Mouse (Mus musculus): ENCODE data around the gene Noct. TPM values are rescaled to one million over a fixed set of nuclear protein-coding genes. Genes with fewer than 3 reads are reported as not detected.
"Not testable (repeated sequence)": the region's sequence is repeated elsewhere in the genome, so short reads cannot be mapped to it uniquely, and the experiment has no call there.

Noct gene
- 10.7 and 13.7 TPM in 2 replicates for polyA plus RNA-seq (2016; fragmentation: Nextera tagmentation; extraction: Ambion mirVana)

GRCm38 (mm10) chr3:51224363-51225225 lies at the start of gene Noct:
Noct (plus strand) TSS chr3:51224447.
- Histone ChIP-seq H3K4me3 (peak within 1 kb of the TSS; percentile 98), H3K9me3 (no peaks in the 10 kb centered on the region), H3K4me1 (peaks cover 66% of the 10 kb centered on the region), H3K27me3 (ENCODE audit: insufficient read depth, poor library complexity, severe bottlenecking) (no peaks in the 10 kb centered on the region), H3K36me3 (no peaks in the 10 kb centered on the region), H3K27ac (peak within 1 kb of the TSS; percentile 99)
- peak; percentile 96 for DNase-seq (ENCODE audit: low spot score)
- WGBS = under 1% methylated on average over 98 of the region's 100 CpGs

DNA sequence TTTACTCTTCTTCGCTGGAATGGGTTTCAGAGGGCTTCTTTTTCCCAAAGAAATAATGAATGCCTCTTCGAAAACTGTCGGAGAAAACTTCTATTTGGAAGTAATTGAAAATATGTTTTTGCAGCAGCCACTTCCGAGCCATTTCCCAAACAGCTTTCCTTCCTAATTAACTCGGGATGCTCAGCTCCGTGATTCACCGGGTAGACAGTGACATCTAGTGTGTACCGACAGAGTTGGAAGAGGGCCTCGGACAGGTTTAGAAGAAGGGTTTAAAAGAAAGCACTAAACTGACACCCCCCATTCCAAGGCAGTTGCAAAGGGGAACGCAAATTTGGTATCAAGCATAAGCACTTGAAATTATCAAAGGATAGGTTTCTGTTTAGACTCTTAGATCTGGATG lies 46.1 kb upstream of the Noct start:
- H3K4me3 ChIP-seq = no peak overlapping the region
- no peaks in the 10 kb centered on the region for H3K4me1 ChIP-seq
- H3K36me3 ChIP-seq = no peaks in the 10 kb centered on the region
- H3K9me3 ChIP-seq = no peaks in the 10 kb centered on the region
- no peak for DNase-seq (ENCODE audit: low spot score)
- H3K27ac ChIP-seq = no peak overlapping the region
- H3K27me3 ChIP-seq (ENCODE audit: insufficient read depth, poor library complexity, severe bottlenecking) = no peaks in the 10 kb centered on the region
- whole genome bisulfite sequencing = 40% methylated on average over 10 of the region's 10 CpGs

GRCm38 (mm10) chr3:51179460-51180146 lies 44.6 kb upstream of the Noct start:
- Histone ChIP-seq H3K4me3 (no peak overlapping the region), H3K27ac (no peak overlapping the region), H3K36me3 (no peaks in the 10 kb centered on the region), H3K9me3 (no peaks in the 10 kb centered on the region), H3K4me1 (no peaks in the 10 kb centered on the region), H3K27me3 (ENCODE audit: insufficient read depth, poor library complexity, severe bottlenecking) (no peaks in the 10 kb centered on the region)
- 93% methylated on average over 6 of the region's 6 CpGs for WGBS
- DNase-seq (ENCODE audit: low spot score) = no peak

- Histone ChIP-seq H3K27me3 (ENCODE audit: insufficient read depth, poor library complexity, severe bottlenecking) (no peaks in the 10 kb centered on the region), H3K27ac (no peak overlapping the region), H3K9me3 (no peaks in the 10 kb centered on the region), H3K4me1 (no peaks in the 10 kb centered on the region), H3K36me3 (no peaks in the 10 kb centered on the region), H3K4me3 (no peak overlapping the region)
- no peak for DNase-seq (ENCODE audit: low spot score)
- 78% methylated on average over 8 of the region's 8 CpGs for WGBS
Observed at GRCm38 (mm10) chr3:51180341-51180940, 43.8 kb upstream of the Noct start.

DNA sequence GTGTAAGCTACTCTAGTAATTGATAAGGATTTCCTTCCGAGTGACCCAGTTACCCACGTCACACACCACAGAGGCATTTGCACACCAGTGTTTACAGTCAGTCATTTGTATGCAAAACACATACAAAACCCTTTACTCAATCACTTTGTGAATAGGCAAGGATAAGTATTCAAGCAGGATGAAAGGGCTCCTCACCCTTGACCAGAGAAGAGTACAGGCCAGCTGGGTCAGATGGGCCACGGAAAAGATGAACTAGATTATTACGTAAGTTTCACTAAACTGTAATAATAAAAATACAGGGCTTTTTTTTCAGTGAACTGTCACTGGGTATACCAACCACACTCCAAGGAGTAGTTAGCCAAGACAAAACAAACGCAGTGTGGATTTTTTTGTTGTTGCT lies 41.8 kb upstream of the Noct start:
- Histone ChIP-seq H3K36me3 (no peaks in the 10 kb centered on the region), H3K4me1 (no peaks in the 10 kb centered on the region), H3K9me3 (no peaks in the 10 kb centered on the region), H3K27ac (no peak overlapping the region), H3K4me3 (no peak overlapping the region), H3K27me3 (ENCODE audit: insufficient read depth, poor library complexity, severe bottlenecking) (no peaks in the 10 kb centered on the region)
- DNase-seq (ENCODE audit: low spot score) = no peak
- WGBS = 81% methylated on average over 5 of the region's 5 CpGs

DNA sequence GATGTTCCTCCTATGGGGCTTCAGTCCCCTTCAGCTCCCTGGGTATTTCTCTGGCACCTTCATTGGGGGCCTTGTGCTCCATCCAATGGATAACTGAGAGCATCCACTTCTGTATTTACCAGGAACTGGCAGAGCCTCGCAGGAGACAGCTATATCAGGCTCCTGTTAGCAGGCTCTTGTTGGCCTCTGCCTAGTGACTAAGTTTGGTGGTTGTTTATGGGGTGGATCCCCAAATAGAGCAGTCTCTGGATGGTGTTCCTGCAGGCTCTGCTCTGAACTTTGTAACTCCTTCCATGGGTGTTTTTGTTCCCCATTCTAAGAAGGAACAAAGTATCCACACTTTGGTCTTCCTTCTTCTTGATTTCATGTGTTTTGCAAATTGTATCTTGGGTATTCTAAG lies 40.7 kb upstream of the Noct start:
- not testable (repeated sequence) for H3K27ac ChIP-seq; H3K27me3 ChIP-seq (ENCODE audit: insufficient read depth, poor library complexity, severe bottlenecking); H3K4me3 ChIP-seq; DNase-seq (ENCODE audit: low spot score); H3K9me3 ChIP-seq; H3K4me1 ChIP-seq; H3K36me3 ChIP-seq
- WGBS = 46% methylated on average over 1 of the region's 1 CpGs

DNA sequence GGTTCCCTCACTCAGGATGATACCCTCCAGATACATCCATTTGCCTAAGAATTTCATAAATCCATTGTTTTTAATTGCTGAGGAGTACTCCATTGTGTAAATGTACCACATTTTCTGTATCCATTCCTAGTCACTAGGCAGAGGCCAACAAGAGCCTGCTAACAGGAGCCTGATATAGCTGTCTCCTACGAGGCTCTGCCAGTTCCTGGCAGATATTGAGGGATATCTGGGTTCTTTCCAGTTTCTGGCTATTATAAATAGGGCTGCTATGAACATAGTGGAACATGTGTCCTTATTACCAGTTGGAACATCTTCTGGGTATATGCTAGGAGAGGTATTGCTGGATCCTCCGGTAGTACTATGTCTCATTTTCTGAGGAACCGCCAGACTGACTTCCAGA lies 40.3 kb upstream of the Noct start:
- H3K27ac ChIP-seq; H3K9me3 ChIP-seq; H3K4me1 ChIP-seq; H3K36me3 ChIP-seq; H3K4me3 ChIP-seq; H3K27me3 ChIP-seq (ENCODE audit: insufficient read depth, poor library complexity, severe bottlenecking); DNase-seq (ENCODE audit: low spot score): not testable (repeated sequence)
- WGBS = 71% methylated on average over 3 of the region's 3 CpGs

GRCm38 (mm10) chr3:51184715-51185114 lies 39.5 kb upstream of the Noct start:
- no peaks in the 10 kb centered on the region for H3K27me3 ChIP-seq (ENCODE audit: insufficient read depth, poor library complexity, severe bottlenecking)
- 79% methylated on average over 10 of the region's 10 CpGs for WGBS
- no peak for DNase-seq (ENCODE audit: low spot score)

DNA sequence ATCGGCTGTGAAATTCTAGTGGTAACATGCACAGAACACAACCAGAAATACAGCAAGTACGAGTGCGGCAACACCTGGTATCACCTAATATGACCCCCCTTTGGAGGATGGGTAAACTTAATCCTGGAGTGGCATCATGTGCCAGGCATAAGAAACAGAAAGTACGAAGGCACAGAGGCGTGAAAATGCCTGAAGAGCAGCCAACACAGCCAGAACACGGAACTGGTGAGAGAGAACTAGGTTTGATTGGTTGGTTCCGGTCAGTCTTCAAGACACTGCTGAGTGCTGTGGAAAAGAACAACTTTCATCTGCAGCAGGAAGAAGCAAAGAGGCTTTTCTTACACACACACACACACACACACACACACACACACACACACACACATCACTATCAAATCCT lies 38.8 kb upstream of the Noct start:
- no peaks in the 10 kb centered on the region for H3K4me1 ChIP-seq
- no peak for DNase-seq (ENCODE audit: low spot score)
- no peaks in the 10 kb centered on the region for H3K9me3 ChIP-seq
- H3K27ac ChIP-seq = no peak overlapping the region
- H3K27me3 ChIP-seq (ENCODE audit: insufficient read depth, poor library complexity, severe bottlenecking) = no peaks in the 10 kb centered on the region
- no peak overlapping the region for H3K4me3 ChIP-seq
- H3K36me3 ChIP-seq = no peaks in the 10 kb centered on the region
- 86% methylated on average over 7 of the region's 7 CpGs for WGBS

More at GRCm38 (mm10) chr3:51184715-51185114, 39.5 kb upstream of the Noct start:
- H3K4me1 ChIP-seq = no peaks in the 10 kb centered on the region
- H3K4me3 ChIP-seq = no peak overlapping the region
- H3K27ac ChIP-seq = no peak overlapping the region
- H3K36me3 ChIP-seq = no peaks in the 10 kb centered on the region
- no peaks in the 10 kb centered on the region for H3K9me3 ChIP-seq

DNA sequence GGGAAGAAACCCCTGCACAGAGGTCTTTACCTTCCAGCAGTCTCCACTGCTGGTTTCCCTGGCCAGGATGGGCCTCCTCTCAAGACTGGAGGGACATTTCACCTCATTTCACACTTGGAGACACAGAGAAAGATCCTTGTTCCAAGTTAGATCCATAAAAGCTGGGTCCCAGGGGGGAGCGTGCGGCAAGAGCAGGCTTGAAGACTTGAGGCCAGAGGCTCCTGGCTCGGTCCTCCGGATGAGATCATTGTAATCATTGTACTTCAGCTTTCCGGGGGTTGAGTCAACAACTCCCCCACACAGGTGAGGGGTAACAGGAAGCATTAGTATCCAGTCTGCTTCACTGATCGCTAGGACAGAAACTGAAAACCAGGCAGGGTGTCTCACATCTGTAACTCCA lies 30.2 kb upstream of the Noct start:
- WGBS = 62% methylated on average over 6 of the region's 6 CpGs
- H3K4me3 ChIP-seq = no peak overlapping the region
- no peaks in the 10 kb centered on the region for H3K9me3 ChIP-seq
- H3K27me3 ChIP-seq (ENCODE audit: insufficient read depth, poor library complexity, severe bottlenecking) = no peaks in the 10 kb centered on the region
- H3K27ac ChIP-seq = no peak overlapping the region
- no peaks in the 10 kb centered on the region for H3K36me3 ChIP-seq
- DNase-seq (ENCODE audit: low spot score) = no peak
- peaks cover 12% of the 10 kb centered on the region; the same call in 1 of the 2 replicates for H3K4me1 ChIP-seq

DNA sequence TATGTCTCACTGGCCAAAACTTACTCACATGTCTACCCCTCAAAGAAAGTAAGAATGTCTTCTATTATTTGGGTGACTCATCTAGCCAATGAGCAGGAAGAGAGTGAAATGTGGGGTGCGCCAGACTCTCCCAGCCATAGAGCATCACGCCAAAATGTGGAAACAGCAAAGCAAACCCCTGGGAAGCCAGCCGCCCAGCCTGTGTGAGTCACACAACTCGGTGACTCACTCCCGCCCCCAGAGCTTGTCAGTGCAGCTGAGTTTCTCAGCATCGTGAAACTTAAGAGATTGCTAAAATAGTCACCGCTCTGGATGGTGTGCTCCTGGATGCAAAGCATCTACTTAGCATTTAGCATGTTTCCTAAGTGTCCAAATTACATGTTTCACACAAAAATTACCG lies 28.9 kb upstream of the Noct start:
- DNase-seq (ENCODE audit: low spot score) = no peak
- H3K4me3 ChIP-seq = peak overlapping the region; percentile 55
- WGBS = 22% methylated on average over 8 of the region's 8 CpGs
- H3K27me3 ChIP-seq (ENCODE audit: insufficient read depth, poor library complexity, severe bottlenecking) = no peaks in the 10 kb centered on the region
- H3K4me1 ChIP-seq = peaks cover 12% of the 10 kb centered on the region; the same call in 1 of the 2 replicates
- H3K36me3 ChIP-seq = no peaks in the 10 kb centered on the region
- H3K27ac ChIP-seq = no peak overlapping the region
- no peaks in the 10 kb centered on the region for H3K9me3 ChIP-seq

DNA sequence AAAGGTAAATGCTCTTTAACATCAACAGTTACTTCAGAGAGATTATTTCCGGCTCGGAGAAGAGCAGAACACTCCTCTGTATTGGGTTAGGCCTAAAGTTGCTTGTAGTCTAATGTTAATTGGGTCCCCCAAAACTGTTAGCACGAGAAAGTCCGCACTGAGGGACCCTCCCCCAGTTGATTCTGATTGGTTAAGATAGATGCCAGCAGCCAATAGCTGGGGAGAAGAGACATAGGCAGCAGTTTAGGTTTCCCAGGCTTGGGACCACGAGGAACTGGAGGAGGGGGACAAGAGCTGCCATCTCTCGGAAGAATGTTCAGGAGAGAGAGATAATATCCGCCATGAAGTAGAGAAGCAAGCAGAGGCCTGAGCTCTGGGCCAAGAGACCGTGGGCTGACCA lies 28.5 kb upstream of the Noct start:
- no peaks in the 10 kb centered on the region for H3K9me3 ChIP-seq
- 17% methylated on average over 8 of the region's 8 CpGs for WGBS
- H3K27ac ChIP-seq = no peak overlapping the region; the same call in 1 of the 2 replicates
- H3K4me1 ChIP-seq = peaks cover 12% of the 10 kb centered on the region; the same call in 1 of the 2 replicates
- peak overlapping the region; percentile 55 for H3K4me3 ChIP-seq
- H3K27me3 ChIP-seq (ENCODE audit: insufficient read depth, poor library complexity, severe bottlenecking) = no peaks in the 10 kb centered on the region
- DNase-seq (ENCODE audit: low spot score) = peak; percentile 79
- H3K36me3 ChIP-seq = no peaks in the 10 kb centered on the region

DNA sequence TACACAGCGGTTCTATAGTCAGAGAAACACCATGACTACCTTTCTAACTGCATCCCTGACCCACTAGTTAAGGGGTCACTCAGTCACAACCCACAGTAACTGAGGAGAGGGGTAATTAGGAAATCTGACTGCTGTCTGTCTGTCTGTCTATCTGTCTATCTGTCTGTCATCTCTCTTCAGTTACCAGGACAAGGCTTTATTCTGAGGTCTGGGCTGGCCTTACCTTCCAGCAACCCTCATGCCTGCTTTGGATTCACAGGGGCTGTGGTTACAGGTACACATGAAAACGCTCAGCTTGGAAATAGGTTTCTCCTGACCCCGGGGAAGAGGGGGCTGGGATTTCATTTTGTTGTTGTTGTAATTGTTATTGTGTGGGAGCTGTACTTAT lies 27.5 kb upstream of the Noct start:
- Histone ChIP-seq H3K36me3 (no peaks in the 10 kb centered on the region), H3K4me3 (no peak overlapping the region), H3K27ac (no peak overlapping the region), H3K4me1 (peaks cover 12% of the 10 kb centered on the region; the same call in 1 of the 2 replicates), H3K9me3 (no peaks in the 10 kb centered on the region), H3K27me3 (ENCODE audit: insufficient read depth, poor library complexity, severe bottlenecking) (no peaks in the 10 kb centered on the region)
- DNase-seq (ENCODE audit: low spot score) = no peak
- WGBS = 92% methylated on average over 3 of the region's 3 CpGs
